Mouse (Mus musculus): ENCODE results near the gene BC055324. TPM values are rescaled to one million over a fixed set of nuclear protein-coding genes. Genes with fewer than 3 reads are reported as not detected.

The BC055324 gene
- total and polyA plus RNA-seq, 3 experiments, result 19.2 to 21.4 TPM; not detected in 1

DNA sequence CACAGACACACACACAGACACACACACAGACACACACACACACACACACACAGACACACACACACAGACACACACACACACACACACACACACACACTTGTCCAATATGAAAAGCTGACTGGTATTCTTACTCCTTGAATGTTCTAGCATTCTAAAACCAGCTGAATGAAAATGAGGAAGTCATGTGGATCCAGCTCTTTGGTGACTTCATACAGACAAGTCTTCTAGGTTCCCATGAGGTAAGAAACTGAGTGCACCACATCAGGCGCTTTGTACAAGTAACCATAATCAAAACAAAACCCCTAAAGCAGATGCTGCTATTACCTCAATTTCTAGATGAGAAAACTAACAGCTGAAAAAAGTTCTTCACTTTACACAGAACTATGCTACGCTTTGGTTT is 19.5 kb downstream of the BC055324 start:
- H3K4me3 ChIP-seq (ENCODE audit: control insufficient read depth in 1 of 2, insufficient read depth in 1 of 2, low read depth in 2 of 2, low read length in 2 of 2), result no peak overlapping the region
- H3K9ac ChIP-seq (ENCODE audit: control insufficient read depth, low read depth, low read length, poor library complexity, severe bottlenecking), result no peak overlapping the region
- peak; percentile 66 for TF ChIP-seq ETS1 (IDR thresholded peaks at IDR 0.05; ENCODE audit: low read depth, low read length)
- TF ChIP-seq ZC3H11A (IDR thresholded peaks at IDR 0.05; ENCODE audit: low read depth, low read length), result no peak
- no peak overlapping the region for H3K27ac ChIP-seq (ENCODE audit: control insufficient read depth, low read depth, low read length)
- no peaks in the 10 kb centered on the region for H3K27me3 ChIP-seq (ENCODE audit: control insufficient read depth in 1 of 2, insufficient read depth in 2 of 2, low read length in 2 of 2)
- H3K9me3 ChIP-seq (replicated peaks; ENCODE audit: insufficient read depth, low read length), result no peaks in the 10 kb centered on the region
- H3K79me2 ChIP-seq (ENCODE audit: control insufficient read depth, insufficient read depth, low read length, poor library complexity), result no peaks in the 10 kb centered on the region
- peaks cover 2 to 11% of the 10 kb centered on the region in 2 experiments; a peak in 2 of 4 replicates for H3K4me1 ChIP-seq (ENCODE audit: control insufficient read depth in 1 of 2, insufficient read depth in 2 of 2, low read length in 2 of 2)
- peaks cover 10 to 18% of the 10 kb centered on the region in 2 experiments for H3K36me3 ChIP-seq (ENCODE audit: control insufficient read depth in 1 of 2, insufficient read depth in 2 of 2, low read length in 2 of 2)
- peak; percentile 54 for DNase-seq (ENCODE audit: low read depth, low spot score)

DNA sequence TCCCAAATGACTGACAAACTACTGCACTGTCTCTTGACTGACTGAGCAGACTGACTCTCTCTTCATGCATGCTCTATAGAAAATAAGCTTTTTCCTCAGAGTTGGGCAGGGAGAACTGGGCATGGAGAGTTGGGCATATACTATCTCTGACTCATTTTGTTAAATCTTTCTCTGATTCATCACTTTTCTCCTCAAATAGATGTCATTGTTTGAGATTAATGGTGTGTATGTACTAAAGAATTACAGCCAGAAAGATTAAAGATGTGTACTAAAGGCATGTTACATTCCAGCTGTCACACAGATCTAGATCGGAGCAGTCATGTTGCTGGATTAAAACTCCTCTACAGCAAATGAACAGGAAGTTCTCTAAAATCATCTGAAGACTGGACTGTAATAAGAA is 20.1 kb downstream of the BC055324 start:
- Histone ChIP-seq H3K9me3 (replicated peaks; ENCODE audit: insufficient read depth, low read length) (no peaks in the 10 kb centered on the region), H3K4me3 (ENCODE audit: control insufficient read depth in 1 of 2, insufficient read depth in 1 of 2, low read depth in 2 of 2, low read length in 2 of 2) (no peak overlapping the region), H3K27me3 (ENCODE audit: control insufficient read depth in 1 of 2, insufficient read depth in 2 of 2, low read length in 2 of 2) (no peaks in the 10 kb centered on the region), H3K9ac (ENCODE audit: control insufficient read depth, low read depth, low read length, poor library complexity, severe bottlenecking) (no peak overlapping the region), H3K27ac (ENCODE audit: control insufficient read depth, low read depth, low read length) (no peak overlapping the region), H3K36me3 (ENCODE audit: control insufficient read depth in 1 of 2, insufficient read depth in 2 of 2, low read length in 2 of 2) (peaks cover 10 to 15% of the 10 kb centered on the region in 2 experiments), H3K79me2 (ENCODE audit: control insufficient read depth, insufficient read depth, low read length, poor library complexity) (no peaks in the 10 kb centered on the region), H3K4me1 (ENCODE audit: control insufficient read depth in 1 of 2, insufficient read depth in 2 of 2, low read length in 2 of 2) (peaks cover 2 to 11% of the 10 kb centered on the region in 2 experiments; a peak in 2 of 4 replicates)
- DNase-seq (ENCODE audit: low read depth, low spot score), result no peak
- TF ChIP-seq GATA1 (IDR thresholded peaks at IDR 0.05; ENCODE audit: low read depth, low read length) (no peak), TBP (IDR thresholded peaks at IDR 0.05; ENCODE audit: low read depth, low read length) (no peak), RAD21 (IDR thresholded peaks at IDR 0.05; ENCODE audit: low read depth, low read length) (no peak), EP300 (IDR thresholded peaks at IDR 0.05; ENCODE audit: low read depth in 1 of 2, low read length in 2 of 2) (no peak), HCFC1 (IDR thresholded peaks at IDR 0.05; ENCODE audit: low read depth, low read length) (no peak), TCF12 (IDR thresholded peaks at IDR 0.05; ENCODE audit: low read depth, low read length) (no peak), MEF2A (IDR thresholded peaks at IDR 0.05; ENCODE audit: extremely low read depth, insufficient replicate concordance, low read depth, low read length, poor library complexity, severe bottlenecking) (no peak), TAL1 (IDR thresholded peaks at IDR 0.05; ENCODE audit: low read length) (no peak), NRF1 (IDR thresholded peaks at IDR 0.05; ENCODE audit: insufficient read depth, low read depth, low read length, poor library complexity, severe bottlenecking) (no peak)

DNA sequence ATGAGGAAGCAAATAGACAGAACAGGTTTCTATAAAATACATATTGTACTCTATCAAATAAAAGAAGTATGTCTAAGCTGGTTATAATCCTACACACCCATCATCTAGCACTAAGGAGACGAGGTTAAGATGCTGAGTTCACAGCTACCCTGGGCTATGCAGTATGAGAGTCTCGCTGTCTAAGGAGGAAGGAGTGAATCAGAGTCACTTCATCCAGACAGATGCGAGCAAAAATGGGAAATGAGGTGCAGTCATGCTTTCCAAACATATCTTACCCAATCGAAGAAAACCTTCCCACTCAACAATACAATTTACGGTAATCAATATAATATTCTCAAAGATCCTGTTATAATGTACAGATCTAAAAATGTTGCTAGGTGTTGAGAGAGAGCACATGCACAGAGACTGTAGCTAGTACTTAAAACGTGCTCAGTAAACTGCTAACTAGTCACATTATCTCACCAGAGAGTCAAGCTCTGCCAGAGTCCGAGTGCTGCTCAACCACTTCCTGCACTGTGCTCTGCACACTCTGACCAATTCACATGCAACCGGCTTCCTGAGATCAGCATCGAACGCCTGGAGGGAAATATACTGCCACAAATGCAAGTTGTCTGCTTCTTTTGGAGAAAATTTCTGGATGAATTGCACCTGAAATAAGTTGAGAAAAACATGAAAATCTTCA is 30.4 kb downstream of the BC055324 start:
- H3K27ac ChIP-seq (ENCODE audit: control insufficient read depth, low read depth, low read length), result no peak overlapping the region
- H3K79me2 ChIP-seq (ENCODE audit: control insufficient read depth, insufficient read depth, low read length, poor library complexity), result no peaks in the 10 kb centered on the region
- H3K27me3 ChIP-seq (ENCODE audit: control insufficient read depth in 1 of 2, insufficient read depth in 2 of 2, low read length in 2 of 2), result no peaks in the 10 kb centered on the region
- TF ChIP-seq MXI1 (IDR thresholded peaks at IDR 0.05; ENCODE audit: low read depth, low read length), result no peak
- no peak for TF ChIP-seq NELFE (IDR thresholded peaks at IDR 0.05; ENCODE audit: low read depth, low read length)
- H3K4me3 ChIP-seq (ENCODE audit: control insufficient read depth in 1 of 2, insufficient read depth in 1 of 2, low read depth in 2 of 2, low read length in 2 of 2), result no peak overlapping the region
- no peaks in the 10 kb centered on the region for H3K4me1 ChIP-seq (ENCODE audit: control insufficient read depth in 1 of 2, insufficient read depth in 2 of 2, low read length in 2 of 2)
- no peak overlapping the region for H3K9ac ChIP-seq (ENCODE audit: control insufficient read depth, low read depth, low read length, poor library complexity, severe bottlenecking)
- peaks cover 3 to 14% of the 10 kb centered on the region in 2 experiments for H3K36me3 ChIP-seq (ENCODE audit: control insufficient read depth in 1 of 2, insufficient read depth in 2 of 2, low read length in 2 of 2)
- no peak for DNase-seq (ENCODE audit: low read depth, low spot score)
- H3K9me3 ChIP-seq (replicated peaks; ENCODE audit: insufficient read depth, low read length), result no peaks in the 10 kb centered on the region

All from MEL (cell line).